Mouse (Mus musculus): ENCODE data around the gene Pir. TPM values are rescaled to one million over a fixed set of nuclear protein-coding genes. Genes with fewer than 3 reads are reported as not detected.
A peak's percentile ranks its signal among the peaks of the same experiment; 100 is the strongest.

Pir gene
- total RNA-seq (2021): 1 to 10 TPM; 3.4 to 3.6 TPM

- intact Hi-C loops (cut with DNase I): loop anchor here (5.0 kb wide), 1 partner anchor 87 kb away; no protein-coding TSS in a partner anchor
- DNase-seq (ENCODE audit: low spot score): peak; percentile 26
Observed at GRCm38 (mm10) chrX:164269285-164269761, at the start of gene Pir. TSS of gene Pir (plus strand) at chrX:164269371.

GRCm38 (mm10) chrX:164221989-164222388 lies 47.2 kb upstream of the Pir start:
- no peak for DNase-seq (ENCODE audit: low spot score)
- intact Hi-C loops (cut with DNase I): no loop called here

DNA sequence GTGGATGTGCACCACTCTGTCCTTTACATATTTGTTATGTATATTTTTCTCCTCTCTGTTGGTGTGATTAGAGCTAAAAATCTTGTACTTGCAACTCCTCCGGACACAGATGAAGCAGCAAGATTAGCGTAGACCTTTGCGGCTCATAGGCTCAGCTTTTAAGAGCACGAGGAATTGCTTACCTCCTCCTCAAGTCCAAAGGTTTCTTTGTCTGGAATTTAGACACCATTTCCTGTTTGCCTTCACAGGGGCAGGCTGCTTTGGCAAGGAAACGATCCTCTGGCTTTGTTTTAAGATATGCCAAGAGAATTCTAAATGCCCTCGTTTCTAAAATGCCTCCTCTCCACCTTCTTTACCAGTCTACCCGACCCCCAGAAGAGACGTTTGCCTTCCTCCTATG lies 35.8 kb upstream of the Pir start:
- intact Hi-C loops (cut with DNase I): no loop called here
- no peak for DNase-seq (ENCODE audit: low spot score)

DNA sequence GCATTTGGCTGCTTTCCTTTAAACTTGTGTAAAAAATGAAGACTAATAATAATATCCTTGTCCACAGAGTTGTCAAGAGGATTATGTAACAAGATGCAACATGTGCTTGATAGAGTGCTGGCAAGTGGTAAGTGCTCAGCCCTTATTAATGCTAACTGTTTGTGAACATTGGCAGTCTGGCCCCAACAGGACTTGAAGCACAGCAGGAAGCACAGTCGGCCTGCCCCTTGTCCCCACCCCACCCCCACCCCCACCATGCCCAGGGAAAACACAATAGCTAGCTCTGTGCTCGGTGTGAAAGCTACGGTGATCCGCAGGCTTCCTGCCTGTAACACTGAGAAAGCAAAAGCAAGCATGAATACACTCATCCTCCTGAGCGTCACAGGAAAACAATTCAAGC lies 23.5 kb upstream of the Pir start:
- no peak for DNase-seq (ENCODE audit: low spot score)
- intact Hi-C loops (cut with DNase I): no loop called here

GRCm38 (mm10) chrX:164246722-164247121 lies 22.4 kb upstream of the Pir start:
- intact Hi-C loops (cut with DNase I): no loop called here
- DNase-seq (ENCODE audit: low spot score): no peak

DNA sequence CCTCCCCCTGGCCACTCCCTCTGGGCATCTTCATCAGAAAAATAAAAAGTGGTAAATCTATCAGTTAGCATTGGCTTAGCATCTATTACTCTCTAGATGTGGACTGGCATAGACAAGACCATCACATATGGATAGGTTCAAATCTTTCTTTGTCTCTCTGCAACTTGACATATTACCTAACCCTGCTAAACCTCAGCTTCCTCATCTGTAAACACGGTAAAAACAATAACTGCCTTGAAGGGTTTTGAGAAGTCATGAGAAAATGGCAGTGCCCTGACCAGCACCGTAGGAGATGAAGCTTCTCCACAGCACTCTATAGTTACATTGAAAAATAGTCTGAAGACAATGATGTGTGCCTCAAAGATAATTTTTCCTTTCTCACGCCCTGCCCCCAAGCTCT lies 12.6 kb upstream of the Pir start:
- intact Hi-C loops (cut with DNase I): no loop called here

GRCm38 (mm10) chrX:164258057-164258456 lies 11.1 kb upstream of the Pir start, which contains the start of gene Bmx:
TSS of gene Bmx (minus strand) at chrX:164258193.
- intact Hi-C loops (cut with DNase I): no loop called here
- no peak for DNase-seq (ENCODE audit: low spot score)

More for the DNA sequence above, 12.6 kb upstream of the Pir start:
- DNase-seq (ENCODE audit: low spot score): no peak

DNA sequence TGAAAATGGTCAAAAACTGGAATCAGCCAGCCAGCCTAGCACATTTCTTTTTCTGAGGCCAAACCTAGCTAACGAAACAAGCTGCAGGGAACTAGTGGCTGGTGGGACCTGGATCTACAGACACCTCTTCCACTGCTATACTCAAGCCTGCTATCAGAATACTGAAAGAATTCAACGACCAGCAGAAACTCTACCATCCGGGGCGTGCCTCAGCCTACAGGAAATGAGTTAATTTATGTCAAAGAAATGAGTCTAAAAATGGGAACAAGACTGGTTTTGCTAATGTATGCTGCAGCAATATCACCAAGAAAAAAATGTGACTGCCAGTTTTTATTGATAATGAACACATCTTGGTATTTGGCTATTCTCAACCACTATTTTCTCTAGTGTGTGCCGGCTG lies 10.5 kb upstream of the Pir start:
- intact Hi-C loops (cut with DNase I): no loop called here
- DNase-seq (ENCODE audit: low spot score): no peak

DNA sequence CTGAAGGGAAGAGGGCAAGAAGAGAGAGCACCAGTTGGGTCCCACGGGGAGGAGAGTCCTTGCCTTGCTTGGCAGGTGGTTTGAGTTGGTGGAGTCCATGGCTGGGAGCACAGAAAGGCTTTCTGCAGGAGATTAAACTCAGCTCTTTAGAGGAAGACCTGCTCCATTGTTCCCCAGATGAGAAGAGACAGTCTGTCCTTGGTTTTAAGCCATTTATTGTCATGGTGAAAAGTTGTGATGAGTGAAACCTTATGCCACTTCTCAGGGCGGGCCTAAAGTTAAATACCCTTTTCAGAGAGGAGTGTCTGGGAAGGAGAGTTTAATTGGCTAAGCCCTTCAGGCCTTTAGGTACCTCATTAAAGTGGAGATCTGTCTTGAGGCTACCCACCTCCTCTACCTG lies 6.9 kb upstream of the Pir start:
- no peak for DNase-seq (ENCODE audit: low spot score)
- intact Hi-C loops (cut with DNase I): no loop called here

GRCm38 (mm10) chrX:164264861-164265260 lies 4.3 kb upstream of the Pir start:
- no peak for DNase-seq (ENCODE audit: low spot score)
- intact Hi-C loops (cut with DNase I): loop anchor here (5.0 kb wide), 1 partner anchor 83 kb away; no protein-coding TSS in a partner anchor

DNA sequence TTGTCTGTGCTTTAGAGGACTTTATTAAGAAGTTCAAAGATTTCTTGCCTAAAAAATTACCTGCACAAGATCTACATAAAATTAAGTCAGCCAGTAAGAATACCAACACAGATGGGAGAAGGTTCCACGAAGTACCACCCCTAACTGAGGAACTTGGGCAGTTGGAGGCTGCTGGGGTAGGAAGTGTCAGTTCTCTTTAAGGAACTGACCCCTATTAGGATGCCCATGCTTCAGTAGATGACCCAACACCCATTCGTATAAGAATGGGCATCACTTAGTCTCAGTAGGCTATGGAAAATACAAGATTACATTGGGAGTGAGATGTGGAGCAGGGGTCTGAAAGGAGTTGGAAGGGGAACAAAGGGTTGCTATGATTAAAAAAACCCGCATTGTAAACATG lies 1.4 kb downstream of the Pir start:
- DNase-seq (ENCODE audit: low spot score): no peak
- intact Hi-C loops (cut with DNase I): no loop called here

DNA sequence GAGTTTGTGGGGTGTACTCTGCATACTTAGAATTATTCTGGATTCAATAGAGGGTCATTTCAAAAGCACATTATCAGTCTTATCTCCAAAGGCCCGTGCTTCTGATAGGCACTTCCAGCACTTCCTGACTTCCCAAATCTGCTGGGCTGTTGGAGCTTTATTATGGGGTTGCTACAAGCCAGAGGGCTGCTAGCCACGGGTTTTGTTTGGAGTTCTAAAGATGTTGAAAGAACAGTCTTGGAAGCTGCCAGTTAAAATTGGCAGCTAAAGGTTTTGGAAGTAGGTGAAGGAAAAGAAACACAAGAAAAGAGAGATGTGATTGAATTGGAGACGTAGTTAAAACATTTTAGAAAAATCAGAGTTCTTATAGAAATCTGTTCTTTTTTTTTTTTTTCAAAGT lies 6.4 kb downstream of the Pir start:
- DNase-seq (ENCODE audit: low spot score): peak; percentile 8
- intact Hi-C loops (cut with DNase I): no loop called here

DNA sequence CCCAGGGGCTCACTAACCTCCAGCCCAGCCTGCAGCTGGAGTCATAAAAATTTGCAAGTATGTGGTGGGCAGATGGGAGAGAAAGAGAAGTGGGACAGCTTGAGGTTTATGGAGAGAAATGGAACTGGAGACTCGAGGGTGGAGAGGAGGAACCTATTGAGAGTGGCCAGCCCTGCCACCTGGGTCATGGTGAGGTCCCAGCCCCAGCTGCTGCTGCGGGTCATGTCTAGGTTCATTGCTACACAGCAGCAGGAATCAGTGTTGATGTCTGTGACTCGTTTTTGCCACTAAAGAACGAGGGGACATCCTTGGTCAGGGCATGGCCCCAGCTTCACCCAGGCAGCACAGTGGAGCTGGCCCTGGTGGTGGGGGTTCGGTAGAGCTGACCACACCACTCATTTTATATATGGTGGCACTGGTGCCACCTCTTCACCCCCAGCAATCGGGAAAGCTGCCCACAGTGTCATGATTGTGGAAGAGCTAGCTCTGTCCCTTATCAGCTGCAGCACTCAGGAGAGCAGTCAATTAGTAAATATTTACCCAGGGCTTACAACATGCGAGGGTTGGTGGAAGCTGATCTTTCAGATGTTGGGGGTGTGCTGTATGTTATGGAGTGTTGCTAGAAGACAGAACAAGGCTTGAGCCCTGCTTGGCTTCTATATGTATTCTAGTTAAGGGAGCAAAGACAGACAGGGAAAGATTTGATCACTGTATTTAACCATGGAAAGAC lies 11.9 kb downstream of the Pir start:
- intact Hi-C loops (cut with DNase I): no loop called here
- DNase-seq (ENCODE audit: low spot score): no peak

GRCm38 (mm10) chrX:164283808-164284207 lies 14.6 kb downstream of the Pir start:
- intact Hi-C loops (cut with DNase I): no loop called here
- no peak for DNase-seq (ENCODE audit: low spot score)

DNA sequence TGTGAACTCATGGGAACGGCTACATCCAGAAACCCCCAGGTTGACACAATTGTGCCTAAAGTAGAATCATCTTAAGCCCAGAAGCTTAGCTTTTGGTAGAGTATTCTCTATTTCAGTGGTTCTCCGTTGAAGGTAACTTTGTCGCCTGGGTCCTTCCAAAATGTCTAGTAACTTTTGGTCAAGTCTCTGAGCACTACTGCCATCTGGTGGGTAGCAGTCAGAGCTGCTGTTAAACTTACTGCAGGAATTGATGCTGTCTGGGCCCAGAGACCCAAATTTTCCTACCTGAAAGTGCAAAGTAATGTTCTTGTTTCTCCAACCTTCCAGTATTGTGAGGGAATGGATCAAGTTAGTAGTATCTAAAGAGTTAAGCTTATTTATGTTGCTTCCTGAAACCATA lies 17.9 kb downstream of the Pir start:
- intact Hi-C loops (cut with DNase I): loop anchor here (5.0 kb wide), 1 partner anchor 110 kb away; no protein-coding TSS in a partner anchor
- no peak for DNase-seq (ENCODE audit: low spot score)

GRCm38 (mm10) chrX:164291147-164291546 lies 22.0 kb downstream of the Pir start:
- no peak for DNase-seq (ENCODE audit: low spot score)
- intact Hi-C loops (cut with DNase I): no loop called here

GRCm38 (mm10) chrX:164306250-164306649 lies 37.1 kb downstream of the Pir start:
- intact Hi-C loops (cut with DNase I): no loop called here
- DNase-seq (ENCODE audit: low spot score): no peak

- DNase-seq (ENCODE audit: low spot score): no peak
- intact Hi-C loops (cut with DNase I): no loop called here
Observed at GRCm38 (mm10) chrX:164313876-164314275, 44.7 kb downstream of the Pir start.

DNA sequence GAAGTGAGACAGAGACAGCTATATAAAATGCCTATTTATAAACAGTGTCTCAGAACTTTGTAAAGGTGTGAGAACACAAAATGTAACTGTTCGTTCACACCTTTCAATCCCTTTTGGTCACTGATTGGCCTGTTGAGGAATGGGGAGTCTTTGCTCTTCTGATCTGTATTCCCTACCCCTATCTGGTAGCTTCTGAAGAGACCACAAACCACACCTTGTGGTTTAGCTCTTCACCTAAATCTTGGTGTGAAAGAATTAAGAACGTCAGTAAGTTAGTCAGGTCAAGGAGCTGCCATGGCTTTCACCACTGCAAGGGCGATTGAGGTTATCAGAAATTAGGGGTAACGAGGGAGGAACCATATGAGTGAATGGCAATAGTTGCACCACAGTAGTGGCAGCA lies 49.4 kb downstream of the Pir start:
- no peak for DNase-seq (ENCODE audit: low spot score)
- intact Hi-C loops (cut with DNase I): no loop called here

DNA sequence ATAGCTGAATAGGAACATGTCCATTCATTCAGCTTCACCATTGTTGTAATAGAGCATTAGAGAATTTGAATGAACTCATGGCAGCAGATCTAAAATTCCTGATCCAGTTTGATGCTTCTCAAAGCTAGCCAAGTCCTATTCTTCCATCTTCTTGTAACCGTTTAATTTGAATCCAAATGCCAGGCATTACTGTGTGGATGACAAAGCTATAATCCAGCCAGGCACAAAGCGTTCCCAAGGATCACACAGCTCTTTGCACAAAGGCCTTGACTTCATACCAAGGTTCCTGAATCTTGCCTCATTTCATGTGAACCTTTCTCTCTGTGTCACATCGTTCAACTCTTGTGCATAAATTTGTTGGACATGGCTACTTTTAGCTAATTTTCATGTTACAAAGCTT lies 50.9 kb downstream of the Pir start:
- intact Hi-C loops (cut with DNase I): no loop called here
- no peak for DNase-seq (ENCODE audit: low spot score)

- intact Hi-C loops (cut with DNase I): no loop called here
- no peak for DNase-seq (ENCODE audit: low spot score)
Observed at GRCm38 (mm10) chrX:164322492-164322891, 53.3 kb downstream of the Pir start.

GRCm38 (mm10) chrX:164323391-164323913 lies 54.3 kb downstream of the Pir start:
- intact Hi-C loops (cut with DNase I): no loop called here
- no peak for DNase-seq (ENCODE audit: low spot score)

All from heart, postnatal 25 days (tissue).